Mouse (Mus musculus): ENCODE results near the gene Arhgef2.
"Not testable (repeated sequence)": the region's sequence is repeated elsewhere in the genome, so short reads cannot be mapped to it uniquely, and the experiment has no call there.

Gene Arhgef2

GRCm38 (mm10) chr3:88605666-88606065 is at the start of gene Arhgef2:
Arhgef2 (plus strand) TSS chr3:88605966.
- DNase-seq = not testable (repeated sequence)

DNA sequence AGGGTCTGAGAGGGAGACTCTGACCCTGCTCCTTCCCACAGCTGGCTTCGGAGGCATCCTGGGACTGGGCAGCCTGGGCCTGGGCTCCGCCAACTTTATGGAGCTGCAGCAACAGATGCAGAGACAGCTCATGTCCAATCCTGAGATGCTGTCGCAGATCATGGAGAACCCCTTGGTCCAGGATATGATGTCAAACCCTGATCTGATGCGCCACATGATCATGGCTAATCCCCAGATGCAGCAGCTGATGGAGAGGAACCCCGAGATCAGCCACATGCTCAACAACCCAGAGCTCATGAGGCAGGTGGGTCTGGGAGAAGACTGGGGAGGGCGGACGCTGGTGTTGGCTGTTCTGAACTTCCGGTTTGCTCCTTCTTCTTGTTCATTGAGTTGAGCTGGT is 49.1 kb upstream of the Arhgef2 start:
- DNase-seq = no peak

DNA sequence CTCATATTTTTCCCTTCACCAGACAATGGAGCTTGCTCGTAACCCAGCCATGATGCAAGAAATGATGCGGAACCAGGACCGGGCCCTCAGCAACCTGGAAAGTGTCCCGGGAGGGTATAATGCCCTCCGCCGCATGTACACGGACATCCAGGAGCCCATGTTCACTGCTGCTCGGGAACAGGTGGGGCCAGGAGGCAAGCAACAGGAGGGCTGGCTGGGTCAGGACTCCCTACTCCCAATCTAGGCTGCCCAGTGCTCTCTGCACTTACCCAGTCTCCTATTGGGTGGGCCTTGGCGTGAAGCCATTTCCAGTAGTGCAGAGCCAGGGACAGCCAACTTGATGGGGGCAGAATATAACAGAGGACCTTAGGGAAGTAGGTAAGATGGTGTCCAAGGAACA is 46.2 kb upstream of the Arhgef2 start:
- DNase-seq = no peak

- no peak for DNase-seq
These were observed 43.8 kb upstream of the Arhgef2 start for GRCm38 (mm10) chr3:88561989-88562388.

GRCm38 (mm10) chr3:88563442-88563841 is 42.3 kb upstream of the Arhgef2 start:
- DNase-seq = no peak

DNA sequence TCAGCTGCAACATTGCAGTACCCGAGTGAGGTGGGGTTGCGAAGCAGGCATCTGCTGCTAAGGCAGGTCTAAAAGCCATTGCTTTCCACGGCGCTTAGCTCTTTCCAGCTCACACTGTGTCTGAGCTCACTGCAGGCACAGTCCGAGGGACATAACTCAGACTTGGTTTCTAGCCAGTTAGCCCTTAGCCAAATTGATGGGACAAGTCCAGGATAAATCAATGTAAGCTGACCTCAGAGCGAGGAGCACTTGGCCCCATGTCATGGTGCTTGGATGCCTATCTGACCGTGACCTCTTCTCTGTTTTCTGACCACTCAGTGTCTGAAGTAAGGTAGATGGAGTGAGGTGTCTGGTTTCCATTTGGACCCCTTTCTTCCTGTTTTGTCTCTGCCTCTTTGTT is 41.8 kb upstream of the Arhgef2 start:
- no peak for DNase-seq

DNA sequence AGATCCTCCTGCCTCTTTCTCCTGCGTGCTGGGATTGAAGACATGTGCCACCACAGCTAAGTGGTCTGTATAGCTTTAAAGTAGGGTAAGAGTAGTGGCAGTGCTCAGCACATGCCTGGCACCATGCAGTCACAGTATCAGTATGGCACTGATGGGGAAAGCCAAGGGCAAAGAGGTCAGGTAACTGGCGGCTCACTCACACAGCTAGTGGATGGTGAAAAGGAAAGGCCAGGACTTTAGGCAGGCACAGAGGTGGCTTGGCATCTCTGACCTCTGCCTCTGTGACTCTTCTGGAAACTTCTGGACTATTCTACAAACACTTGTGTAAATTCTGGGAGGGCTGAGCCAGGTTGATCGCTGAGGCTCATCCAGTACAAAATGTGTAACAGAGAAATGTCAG is 39.6 kb upstream of the Arhgef2 start:
- no peak for DNase-seq

- no peak for DNase-seq
These were observed 39.2 kb upstream of the Arhgef2 start for GRCm38 (mm10) chr3:88566536-88567061.

DNA sequence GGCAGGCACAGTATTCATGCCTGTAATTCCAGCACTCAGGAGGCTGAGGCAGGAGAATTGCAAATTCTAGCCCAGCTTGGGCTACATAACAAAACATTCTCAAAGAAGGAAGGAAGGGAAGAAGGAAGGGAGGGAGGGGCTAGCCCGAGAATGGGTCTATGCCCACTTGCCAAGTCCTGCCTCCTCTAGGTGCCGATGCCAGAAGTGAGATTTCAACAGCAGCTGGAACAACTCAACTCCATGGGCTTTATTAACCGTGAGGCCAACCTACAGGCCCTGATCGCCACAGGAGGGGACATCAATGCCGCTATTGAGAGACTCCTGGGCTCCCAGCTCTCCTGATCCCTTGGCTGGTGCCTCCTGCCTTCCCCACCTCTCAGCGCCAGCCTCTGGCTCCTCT is 37.9 kb upstream of the Arhgef2 start:
- DNase-seq = no peak

- DNase-seq = no peak
These were observed 37.2 kb upstream of the Arhgef2 start for GRCm38 (mm10) chr3:88568615-88569014.

DNA sequence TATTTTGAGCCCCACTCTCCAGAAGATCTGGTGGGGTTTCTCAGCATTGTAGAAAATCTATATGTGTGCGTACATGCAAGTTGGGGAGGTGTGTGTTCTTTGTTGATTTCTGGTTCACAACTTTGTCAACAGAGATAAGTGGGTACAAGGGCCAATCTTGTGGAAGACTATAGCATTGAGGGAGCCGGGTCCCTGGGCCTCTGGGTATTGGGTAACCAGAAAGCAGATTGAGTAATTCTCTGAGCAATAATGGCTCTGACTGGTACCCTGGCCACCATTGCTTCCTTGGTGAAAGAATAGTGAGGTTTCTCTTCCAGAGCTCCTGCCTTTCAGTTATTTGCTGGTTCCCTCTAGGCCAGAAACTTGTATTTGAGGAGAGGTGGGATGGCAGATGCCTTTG is 36.7 kb upstream of the Arhgef2 start:
- DNase-seq = no peak

GRCm38 (mm10) chr3:88569694-88570093 is 36.1 kb upstream of the Arhgef2 start:
- no peak for DNase-seq

DNA sequence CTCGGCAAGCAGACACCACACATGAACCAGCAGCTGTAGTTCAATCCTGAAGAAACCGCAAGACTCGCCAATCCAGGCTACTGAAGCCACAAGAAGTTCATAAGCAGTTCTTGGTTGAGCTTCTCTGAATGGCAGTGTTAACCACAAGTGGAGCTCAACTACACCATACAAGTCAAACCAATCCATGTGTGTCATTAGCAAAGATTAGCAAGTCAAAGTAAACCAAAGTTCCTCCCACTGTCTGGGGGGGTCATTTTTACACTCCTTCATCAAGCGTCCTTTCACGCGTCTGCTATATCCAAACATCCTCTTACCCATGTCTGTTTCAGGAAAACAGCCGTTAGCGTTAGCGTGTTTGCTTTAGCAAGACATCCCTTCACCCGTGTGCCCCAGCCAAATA is 35.4 kb upstream of the Arhgef2 start:
- DNase-seq = no peak

DNA sequence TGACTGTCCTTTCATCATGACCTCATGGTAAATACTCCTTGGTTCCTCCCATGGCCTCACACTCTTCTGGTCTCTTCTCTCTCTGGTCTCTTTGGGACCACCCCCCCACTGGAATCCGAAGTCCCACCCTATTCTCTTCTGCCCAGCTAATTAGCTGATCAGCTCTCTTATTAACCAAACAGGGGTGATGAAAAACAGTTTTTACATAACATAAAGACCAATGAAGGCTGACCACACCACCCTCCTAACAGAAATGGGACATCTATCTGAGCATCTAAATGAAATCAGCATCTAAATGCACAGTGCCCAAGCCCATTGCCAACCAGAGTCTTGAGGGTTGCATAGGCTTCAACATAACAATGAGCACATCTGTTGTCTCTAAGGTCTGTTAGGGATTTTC is 33.9 kb upstream of the Arhgef2 start:
- DNase-seq = no peak

DNA sequence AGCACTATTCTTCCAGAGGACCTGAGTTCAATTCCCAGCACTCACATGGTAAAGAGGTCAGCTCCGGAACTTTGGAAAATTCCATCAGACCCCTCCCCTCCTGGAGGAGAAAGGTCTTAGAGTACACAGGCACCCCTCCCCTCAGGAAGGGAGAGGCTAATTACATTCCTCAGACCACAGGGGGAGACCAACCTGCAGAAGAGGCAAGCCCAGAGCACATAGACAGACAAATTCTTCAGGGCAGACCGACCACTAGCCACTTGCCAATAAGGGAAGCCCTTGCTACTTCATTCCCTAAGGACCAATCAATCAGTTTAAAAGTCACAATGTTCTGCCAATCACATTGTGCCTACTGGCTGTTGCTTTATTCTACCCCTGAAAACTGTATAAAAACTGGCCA is 32.9 kb upstream of the Arhgef2 start:
- no peak for DNase-seq

DNA sequence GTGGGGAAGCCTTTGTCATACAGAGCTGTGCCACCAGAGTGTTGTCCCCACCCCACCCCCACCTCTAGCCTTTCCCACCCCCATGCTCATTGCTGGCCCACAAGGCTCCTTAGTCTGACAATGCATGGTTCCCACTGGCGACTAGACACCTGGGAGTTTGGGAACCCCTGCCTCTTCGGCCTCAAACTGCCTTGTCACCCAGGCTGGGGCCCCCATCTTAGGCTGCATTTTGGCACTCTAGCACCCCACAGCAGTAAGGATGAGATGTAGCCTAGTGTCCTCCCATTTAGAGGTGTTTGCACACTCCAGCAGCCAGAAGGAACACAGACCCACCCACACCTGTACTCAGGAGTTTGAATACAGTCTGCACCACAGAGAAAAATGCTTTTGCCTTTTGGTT is 32.0 kb upstream of the Arhgef2 start:
- DNase-seq = no peak

DNA sequence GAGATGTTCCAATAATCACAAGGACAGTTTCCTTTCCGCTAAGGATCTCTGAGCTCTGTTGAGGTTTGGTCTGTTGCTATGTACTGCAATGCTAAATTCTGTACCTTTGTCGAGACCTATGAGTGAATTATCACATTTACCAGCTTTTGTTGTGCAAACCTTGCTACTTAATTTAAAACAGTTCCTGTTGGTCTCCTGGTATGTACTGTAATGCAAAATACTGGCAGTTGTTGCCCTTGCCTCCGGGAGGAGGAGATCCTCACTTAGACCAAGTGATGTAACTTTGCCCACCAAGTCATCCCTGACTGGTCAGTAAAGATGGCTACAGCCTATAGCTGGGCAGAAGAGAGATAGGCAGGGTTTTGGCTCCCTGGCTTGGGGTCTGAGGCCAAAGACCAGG is 30.2 kb upstream of the Arhgef2 start, which contains the start of gene Ssr2:
TSS of gene Ssr2 (plus strand) at position 337 of the 400 bp plus-strand sequence.
- DNase-seq = no peak

GRCm38 (mm10) chr3:88577846-88578245 is 27.9 kb upstream of the Arhgef2 start:
- DNase-seq = not testable (repeated sequence)

- no peak for DNase-seq
These were observed 27.0 kb upstream of the Arhgef2 start for GRCm38 (mm10) chr3:88578498-88579424.

DNA sequence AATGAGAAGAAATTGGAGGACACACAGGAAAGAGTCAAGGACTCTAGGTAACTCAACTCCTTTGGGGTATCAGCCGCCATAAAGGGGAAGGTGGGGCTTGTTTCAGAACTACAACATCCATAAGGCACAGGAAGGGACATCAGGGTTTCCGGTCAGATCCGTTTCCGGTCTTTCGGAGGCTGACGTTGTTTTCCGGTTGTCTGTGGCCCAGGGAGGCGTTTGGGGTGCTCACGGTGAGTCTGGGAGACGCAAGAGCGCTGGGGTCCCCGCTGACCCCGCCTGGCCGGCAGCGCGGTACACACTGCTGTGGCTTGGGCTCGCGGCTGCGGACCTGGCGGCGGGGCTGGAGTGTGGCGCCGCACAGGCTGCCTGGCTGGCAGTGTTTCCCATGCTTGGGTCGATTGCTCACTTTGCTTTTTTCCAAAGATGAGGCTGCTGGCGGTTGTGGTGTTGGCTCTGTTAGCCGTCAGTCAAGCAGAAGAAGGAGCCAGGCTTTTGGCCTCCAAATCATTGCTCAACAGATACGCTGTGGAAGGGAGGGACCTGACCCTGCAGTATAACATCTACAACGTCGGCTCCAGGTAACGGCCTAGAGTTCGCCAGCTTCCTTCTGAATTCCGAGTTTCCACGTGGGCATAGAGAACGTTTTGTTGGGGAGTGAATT is 26.2 kb upstream of the Arhgef2 start:
- DNase-seq = peak; percentile 46 to 68

DNA sequence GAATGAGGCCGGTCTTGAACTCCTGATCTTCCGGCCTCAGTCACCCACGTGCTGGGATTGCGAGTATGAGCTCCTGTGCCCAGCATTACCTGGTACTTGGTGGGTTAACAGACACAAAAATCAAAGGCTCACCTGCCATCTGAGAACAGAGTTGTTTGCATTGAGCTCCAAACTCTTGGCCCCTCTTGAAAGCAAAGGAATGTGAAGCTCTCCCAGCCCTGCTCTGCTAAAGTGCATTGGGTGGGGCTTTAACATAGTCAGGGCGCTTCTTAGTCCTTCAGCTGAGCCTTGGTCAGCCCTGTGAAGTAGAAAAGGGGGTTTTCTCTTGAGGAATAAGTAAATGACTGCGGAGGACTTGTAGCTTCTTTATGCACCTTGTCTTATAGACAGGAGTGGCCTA is 20.0 kb upstream of the Arhgef2 start:
- no peak for DNase-seq

DNA sequence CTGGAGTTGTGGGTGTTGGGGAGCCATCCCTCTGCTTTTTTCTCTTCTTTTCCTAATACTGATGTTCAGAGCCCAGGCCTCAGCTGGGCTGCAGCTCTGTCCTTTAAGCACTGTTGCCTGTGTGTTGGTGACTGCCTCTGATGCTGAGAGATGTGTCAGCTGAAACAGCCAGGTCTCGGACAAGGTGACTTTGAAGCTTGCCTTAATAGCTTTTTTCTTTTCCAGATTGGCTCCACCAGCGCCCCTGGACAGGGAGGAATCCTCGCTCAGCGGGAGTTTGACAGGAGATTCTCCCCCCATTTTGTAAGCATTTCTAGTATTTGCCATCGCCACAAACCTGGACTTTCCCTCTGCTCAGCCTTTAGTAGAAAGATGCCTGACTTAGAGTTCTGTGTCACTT is 19.1 kb upstream of the Arhgef2 start:
- no peak for DNase-seq

DNA sequence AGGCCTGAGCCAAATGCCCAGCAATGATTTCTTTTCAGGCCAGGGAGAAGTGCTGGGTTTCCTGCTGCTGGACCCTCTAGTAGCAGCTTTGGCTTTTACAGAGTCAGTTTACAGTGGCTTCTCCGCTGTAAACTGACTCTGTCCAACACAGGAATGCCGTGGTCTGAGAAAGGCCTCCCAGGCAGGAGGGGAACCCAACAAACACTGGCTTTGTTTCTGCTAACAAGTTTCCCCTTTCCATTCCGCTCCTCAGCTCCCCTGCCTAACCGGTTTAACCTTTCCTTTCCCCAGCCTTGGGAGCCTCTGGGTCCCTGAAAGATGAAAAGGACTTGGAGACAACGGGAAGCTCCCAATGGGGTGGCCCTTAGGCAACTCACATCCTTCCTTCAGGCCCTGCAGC is 15.5 kb upstream of the Arhgef2 start:
- no peak for DNase-seq

GRCm38 (mm10) chr3:88591044-88591443 is 14.7 kb upstream of the Arhgef2 start:
- no peak for DNase-seq
